Mouse (Mus musculus): ENCODE measurements around the gene Cdcp2. TPM values are rescaled to one million over a fixed set of nuclear protein-coding genes. Genes with fewer than 3 reads are reported as not detected.

The Cdcp2 gene
- polyA plus RNA-seq, 1 experiment from 2014 or later: 0.06 TPM

DNA sequence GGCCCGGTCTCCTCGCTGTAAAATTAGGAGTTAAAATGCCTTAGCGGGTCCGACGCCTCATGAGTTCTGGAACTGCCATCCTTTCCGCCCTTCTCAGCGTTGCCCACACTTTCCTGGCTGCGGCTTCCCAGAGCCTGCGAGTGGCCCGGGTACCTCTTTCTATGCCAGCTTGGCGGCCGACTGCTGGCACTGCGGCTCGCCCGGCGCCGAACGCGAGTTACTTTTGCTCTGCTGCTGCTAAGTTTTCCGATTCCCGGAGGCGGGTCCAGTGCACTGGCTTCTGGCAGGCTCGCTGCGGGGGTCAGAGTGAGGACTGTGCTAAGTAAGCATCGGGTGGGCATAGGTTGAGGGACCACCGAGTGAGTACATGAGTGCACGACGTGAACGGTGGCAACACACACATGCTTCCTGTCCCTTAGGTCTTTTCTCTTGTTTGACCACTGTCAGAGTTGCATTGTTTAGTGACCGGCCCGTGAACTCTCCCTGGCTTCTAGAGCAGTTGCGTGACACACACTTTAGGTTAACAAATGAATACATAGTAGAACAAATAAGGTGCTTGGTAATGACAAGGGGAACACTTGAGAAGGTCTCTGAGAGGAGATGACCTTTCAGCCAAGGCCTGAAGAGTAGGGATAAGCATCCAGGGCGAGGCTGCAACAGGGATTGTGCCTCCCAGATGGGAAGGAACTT, 29.4 kb upstream of the Cdcp2 start:
- WGBS: 4% methylated on average over 33 of the region's 33 CpGs
- DNase-seq (ENCODE audit: extremely low spot score, low spot score): peak; percentile 52
- Histone ChIP-seq H3K27ac (peak overlapping the region; percentile 92), H3K9me3 (no peaks in the 10 kb centered on the region), H3K4me1 (peaks cover 30% of the 10 kb centered on the region), H3K27me3 (ENCODE audit: poor library complexity, severe bottlenecking) (peaks cover 5% of the 10 kb centered on the region; the same call in 1 of the 2 replicates), H3K36me3 (replicated peaks) (peaks cover 27% of the 10 kb centered on the region), H3K4me3 (peak overlapping the region; percentile 96)

DNA sequence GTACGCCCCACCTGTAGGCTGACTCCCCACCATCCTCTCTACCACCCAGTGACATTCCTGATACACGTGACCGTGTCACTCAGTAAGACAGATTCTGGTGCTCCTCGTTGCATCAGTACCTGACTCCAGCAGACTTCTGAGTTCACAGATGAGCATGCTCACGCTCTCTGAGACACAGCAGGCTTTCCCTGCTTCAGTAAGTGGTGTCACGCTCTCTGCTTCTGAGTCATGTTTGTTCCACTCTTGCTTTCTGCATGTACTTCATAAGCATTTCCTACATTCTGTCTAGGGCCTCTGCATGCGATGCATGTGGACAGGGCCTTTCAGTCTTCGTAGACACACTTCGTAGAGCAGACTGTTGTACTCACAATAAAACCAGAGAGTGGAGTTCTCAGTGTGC, 24.3 kb upstream of the Cdcp2 start:
- WGBS: 88% methylated on average over 9 of the region's 9 CpGs
- peaks cover 19% of the 10 kb centered on the region for H3K4me1 ChIP-seq
- H3K36me3 ChIP-seq (replicated peaks): no peaks in the 10 kb centered on the region
- H3K27ac ChIP-seq: no peak overlapping the region
- H3K9me3 ChIP-seq: no peaks in the 10 kb centered on the region
- no peak overlapping the region for H3K4me3 ChIP-seq
- no peak for DNase-seq (ENCODE audit: extremely low spot score, low spot score)
- peaks cover 5% of the 10 kb centered on the region; the same call in 1 of the 2 replicates for H3K27me3 ChIP-seq (ENCODE audit: poor library complexity, severe bottlenecking)

DNA sequence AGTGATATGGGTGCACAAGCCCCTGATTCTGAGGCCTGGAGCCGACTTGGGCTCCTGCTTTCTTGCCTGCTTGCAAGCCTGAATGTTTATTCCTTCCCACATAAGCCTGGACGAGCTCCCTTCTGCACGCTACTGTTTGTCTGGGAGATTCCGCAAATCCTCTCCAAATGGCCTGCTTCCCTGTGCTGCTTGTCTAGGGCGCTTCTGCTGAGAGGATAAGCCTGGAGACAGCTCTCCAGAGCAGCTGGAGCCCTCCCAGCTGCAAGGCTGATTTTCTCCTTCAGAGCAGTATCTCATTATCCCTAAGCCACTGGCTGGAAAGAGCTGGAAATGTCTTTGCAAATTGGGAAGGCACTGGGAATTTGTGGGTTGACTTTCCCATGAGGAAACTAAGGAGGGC, 21.2 kb upstream of the Cdcp2 start:
- WGBS: 61% methylated on average over 5 of the region's 5 CpGs

DNA sequence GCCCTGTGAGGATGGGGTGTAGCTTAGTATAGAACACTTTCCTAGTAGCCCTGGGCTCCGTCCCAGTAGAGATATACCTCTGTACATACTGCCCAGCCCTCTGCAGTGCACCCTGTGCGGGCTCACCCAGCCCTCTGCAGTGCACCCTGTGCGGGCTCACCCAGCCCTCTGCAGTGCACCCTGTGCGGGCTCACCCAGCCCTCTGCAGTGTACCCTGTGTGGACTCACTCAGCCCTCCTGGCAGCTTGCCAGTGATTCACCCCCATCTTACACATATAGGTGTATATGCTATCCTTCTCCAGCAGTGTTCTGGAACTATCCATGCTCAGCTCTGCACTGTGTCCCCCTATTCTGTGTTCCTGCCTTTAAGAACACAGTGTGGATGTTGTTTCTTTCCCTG, 17.8 kb upstream of the Cdcp2 start:
- 96% methylated on average over 4 of the region's 4 CpGs for WGBS
- no peak for DNase-seq (ENCODE audit: extremely low spot score, low spot score)
- Histone ChIP-seq H3K36me3 (replicated peaks) (no peaks in the 10 kb centered on the region), H3K4me1 (peaks cover 34% of the 10 kb centered on the region), H3K27ac (0 out of 2 replicates have a peak overlapping the region, but pooled peaks have one; percentile 2), H3K4me3 (no peak overlapping the region), H3K9me3 (no peaks in the 10 kb centered on the region), H3K27me3 (ENCODE audit: poor library complexity, severe bottlenecking) (no peaks in the 10 kb centered on the region)

More for the DNA sequence above, 21.2 kb upstream of the Cdcp2 start:
- no peak overlapping the region for H3K4me3 ChIP-seq
- peaks cover 7% of the 10 kb centered on the region for H3K4me1 ChIP-seq
- no peaks in the 10 kb centered on the region for H3K27me3 ChIP-seq (ENCODE audit: poor library complexity, severe bottlenecking)
- H3K36me3 ChIP-seq (replicated peaks): no peaks in the 10 kb centered on the region
- H3K9me3 ChIP-seq: no peaks in the 10 kb centered on the region
- H3K27ac ChIP-seq: no peak overlapping the region
- DNase-seq (ENCODE audit: extremely low spot score, low spot score): no peak

DNA sequence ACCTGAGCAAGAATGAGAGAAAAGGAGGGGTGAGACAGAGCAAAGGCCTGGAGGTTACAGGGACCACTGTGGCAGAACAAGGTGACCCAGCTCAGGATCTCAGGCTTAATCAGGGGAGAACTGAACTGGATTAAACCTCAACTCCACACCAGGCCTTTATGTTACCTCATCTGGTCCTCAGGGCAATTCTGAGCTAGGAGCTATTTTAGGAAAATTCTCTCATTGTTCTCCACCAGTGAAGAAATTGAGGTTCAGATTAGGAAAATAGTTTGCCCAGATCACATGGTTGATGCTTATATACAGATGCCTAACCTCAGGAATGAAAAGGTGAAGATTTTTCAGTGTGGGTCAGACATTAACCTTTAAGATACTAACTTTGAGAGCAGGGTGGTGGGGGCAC, 17.0 kb upstream of the Cdcp2 start:
- no peak for DNase-seq (ENCODE audit: extremely low spot score, low spot score)
- Histone ChIP-seq H3K27ac (no peak overlapping the region), H3K4me1 (peaks cover 43% of the 10 kb centered on the region)

DNA sequence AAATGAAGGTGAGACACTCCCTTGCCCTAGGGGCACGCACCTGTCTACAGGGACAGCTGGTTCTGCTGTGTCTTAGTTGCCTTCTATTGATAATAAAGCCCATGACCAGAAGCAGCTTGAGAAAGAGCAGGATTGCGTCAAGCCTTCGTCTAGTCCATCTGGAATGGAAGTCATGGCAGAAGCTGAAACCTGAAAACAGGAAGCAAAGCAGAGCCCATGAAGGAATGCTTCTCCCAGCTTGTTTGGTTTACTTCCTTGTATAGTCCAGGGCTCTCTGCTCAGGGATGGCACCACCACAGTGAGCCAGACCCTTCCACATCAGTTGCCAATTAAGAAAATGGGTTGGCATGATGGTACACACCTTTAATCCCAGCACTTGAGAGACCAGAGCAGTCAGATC, 14.5 kb upstream of the Cdcp2 start:
- Histone ChIP-seq H3K4me1 (peaks cover 54% of the 10 kb centered on the region), H3K4me3 (no peak overlapping the region), H3K36me3 (replicated peaks) (no peaks in the 10 kb centered on the region), H3K9me3 (no peaks in the 10 kb centered on the region), H3K27me3 (ENCODE audit: poor library complexity, severe bottlenecking) (no peaks in the 10 kb centered on the region), H3K27ac (peak overlapping the region; percentile 63; the same call in 1 of the 2 replicates)
- 89% methylated on average over 3 of the region's 3 CpGs for WGBS
- DNase-seq (ENCODE audit: extremely low spot score, low spot score): no peak

More for the DNA sequence above, 17.0 kb upstream of the Cdcp2 start:
- Histone ChIP-seq H3K9me3 (no peaks in the 10 kb centered on the region), H3K36me3 (replicated peaks) (no peaks in the 10 kb centered on the region), H3K4me3 (no peak overlapping the region), H3K27me3 (ENCODE audit: poor library complexity, severe bottlenecking) (no peaks in the 10 kb centered on the region)

DNA sequence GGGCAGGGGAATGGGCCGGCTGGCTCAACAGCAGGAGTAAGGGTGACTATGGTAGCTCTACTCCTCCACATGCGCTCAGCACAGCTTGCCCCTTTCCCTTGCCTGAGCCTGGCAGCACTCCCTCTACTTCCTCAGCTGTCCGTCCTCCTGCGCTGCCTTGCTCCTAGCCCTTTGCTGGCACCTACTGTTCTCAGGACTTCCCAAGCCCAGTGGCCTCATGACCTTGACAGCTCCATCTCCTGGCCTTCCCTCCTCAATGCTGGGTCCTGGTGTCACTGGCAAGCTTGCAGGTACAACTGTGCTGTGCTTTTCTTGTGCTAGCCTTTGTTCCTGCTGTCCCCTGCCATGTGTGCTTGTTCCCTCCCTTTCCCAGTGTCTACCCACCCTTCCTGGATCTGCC, 13.6 kb upstream of the Cdcp2 start:
- H3K36me3 ChIP-seq (replicated peaks): no peaks in the 10 kb centered on the region
- H3K27me3 ChIP-seq (ENCODE audit: poor library complexity, severe bottlenecking): no peaks in the 10 kb centered on the region
- WGBS: 95% methylated on average over 4 of the region's 4 CpGs
- no peak for DNase-seq (ENCODE audit: extremely low spot score, low spot score)
- peak overlapping the region; percentile 91 for H3K27ac ChIP-seq
- H3K4me3 ChIP-seq: no peak overlapping the region
- peaks cover 57% of the 10 kb centered on the region for H3K4me1 ChIP-seq
- no peaks in the 10 kb centered on the region for H3K9me3 ChIP-seq

DNA sequence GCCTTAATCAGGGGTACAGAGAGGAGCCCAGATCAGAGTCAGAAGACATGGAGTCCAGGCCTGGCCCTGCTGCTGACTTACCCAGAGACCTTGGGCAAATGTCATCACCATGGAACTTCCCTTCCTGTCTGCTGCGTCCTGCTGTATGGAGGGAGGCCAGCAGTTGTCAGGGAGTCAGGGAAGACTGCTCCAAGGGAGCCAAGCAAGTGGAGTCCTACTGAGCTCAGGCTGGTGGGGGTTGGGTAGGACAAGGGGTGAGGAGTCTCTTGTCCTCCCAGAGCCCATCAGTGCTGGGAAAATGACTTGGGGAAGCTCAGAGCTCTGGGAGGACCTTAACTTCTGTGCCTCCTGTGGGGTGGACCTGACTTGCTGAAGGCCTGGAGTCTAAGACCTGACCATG, 12.3 kb upstream of the Cdcp2 start:
- Histone ChIP-seq H3K4me3 (peak overlapping the region; percentile 29), H3K27ac (peak overlapping the region; percentile 91), H3K4me1 (peaks cover 59% of the 10 kb centered on the region), H3K9me3 (no peaks in the 10 kb centered on the region), H3K36me3 (replicated peaks) (no peaks in the 10 kb centered on the region), H3K27me3 (ENCODE audit: poor library complexity, severe bottlenecking) (no peaks in the 10 kb centered on the region)
- peak; percentile 35 for DNase-seq (ENCODE audit: extremely low spot score, low spot score)
- WGBS: 46% methylated on average over 1 of the region's 1 CpGs

DNA sequence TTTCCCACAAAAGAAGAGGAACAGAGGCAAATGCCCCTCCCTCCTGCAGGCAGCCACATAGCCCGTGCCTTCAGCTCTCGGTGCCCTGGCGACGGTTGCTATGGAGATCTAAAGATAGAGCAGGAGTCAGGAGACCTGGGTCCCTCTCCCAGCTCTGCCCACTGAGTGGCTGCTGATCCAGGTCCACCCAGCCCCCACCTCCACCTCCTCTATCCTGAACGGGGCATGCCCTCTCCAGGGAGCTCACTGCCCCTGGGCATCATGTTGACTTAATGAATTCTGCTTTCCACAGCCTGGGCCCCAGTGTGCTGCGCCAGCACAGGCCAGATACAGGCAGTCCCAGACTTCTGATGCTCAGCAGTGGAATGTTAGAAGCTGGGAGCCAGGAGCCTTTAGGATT, 11.8 kb upstream of the Cdcp2 start:
- 5% methylated on average over 6 of the region's 6 CpGs for WGBS
- Histone ChIP-seq H3K4me3 (peak overlapping the region; percentile 29), H3K27ac (peak overlapping the region; percentile 91), H3K36me3 (replicated peaks) (no peaks in the 10 kb centered on the region), H3K4me1 (peaks cover 59% of the 10 kb centered on the region), H3K27me3 (ENCODE audit: poor library complexity, severe bottlenecking) (no peaks in the 10 kb centered on the region), H3K9me3 (no peaks in the 10 kb centered on the region)
- DNase-seq (ENCODE audit: extremely low spot score, low spot score): peak; percentile 84

DNA sequence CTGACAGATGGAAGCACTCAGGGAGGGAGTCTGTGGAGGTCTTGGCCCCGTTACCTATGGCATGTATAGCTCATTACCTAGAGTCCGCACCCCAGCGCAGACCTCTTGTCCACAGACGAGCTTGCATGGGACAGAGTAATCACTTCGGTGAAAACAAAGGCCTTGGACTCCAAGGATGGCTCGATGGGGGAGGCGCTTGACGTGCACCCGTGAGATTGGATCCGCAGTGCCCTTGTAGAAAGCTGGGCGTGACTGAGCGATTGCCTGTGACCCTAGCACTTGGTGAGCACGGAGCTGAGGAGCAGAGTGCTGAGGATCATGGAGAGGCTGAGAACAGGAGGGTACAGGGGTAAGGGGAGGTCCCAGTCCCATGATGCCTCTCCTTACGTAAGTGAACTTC, 5.0 kb upstream of the Cdcp2 start:
- no peak for DNase-seq (ENCODE audit: extremely low spot score, low spot score)
- Histone ChIP-seq H3K36me3 (replicated peaks) (no peaks in the 10 kb centered on the region), H3K27me3 (ENCODE audit: poor library complexity, severe bottlenecking) (no peaks in the 10 kb centered on the region), H3K4me1 (peaks cover 50% of the 10 kb centered on the region), H3K4me3 (no peak overlapping the region), H3K9me3 (no peaks in the 10 kb centered on the region), H3K27ac (peak overlapping the region; percentile 36; the same call in 1 of the 2 replicates)
- WGBS: 87% methylated on average over 14 of the region's 14 CpGs

DNA sequence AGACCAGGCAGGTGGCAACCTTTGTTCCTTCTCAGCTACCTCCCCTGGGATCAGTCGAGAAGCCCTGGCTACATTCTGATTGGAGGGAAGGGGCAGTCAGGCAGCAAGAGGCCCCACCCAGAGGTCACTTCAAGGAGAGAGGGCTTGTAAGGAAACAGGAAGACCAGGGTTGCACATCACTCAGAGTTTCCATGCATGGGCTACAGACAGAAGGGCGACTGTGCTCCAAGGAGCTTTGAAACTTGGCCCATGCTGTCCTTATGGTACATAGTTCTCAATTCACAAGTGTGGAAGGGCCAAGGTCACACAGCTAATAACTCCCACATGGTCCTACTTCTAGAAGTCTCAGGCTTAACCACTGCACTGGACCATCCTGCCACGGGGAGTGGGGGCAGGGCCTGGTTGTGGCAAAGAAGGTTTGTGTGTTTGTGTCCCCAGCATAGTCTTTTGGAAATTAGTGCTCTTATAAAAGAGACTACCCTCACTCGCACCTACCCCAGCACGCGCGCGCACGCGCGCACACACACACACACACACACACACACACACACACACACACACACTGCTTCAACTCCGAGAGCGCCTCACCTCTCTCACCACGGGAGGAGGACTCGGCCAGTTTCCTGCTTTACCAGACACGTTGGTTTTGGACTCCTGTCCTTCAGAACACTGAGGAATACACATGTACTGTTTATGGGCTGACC, 2.1 kb upstream of the Cdcp2 start:
- no peaks in the 10 kb centered on the region for H3K36me3 ChIP-seq (replicated peaks)
- 81% methylated on average over 16 of the region's 16 CpGs for WGBS
- H3K27ac ChIP-seq: peak overlapping the region; percentile 48; the same call in 1 of the 2 replicates
- 0 out of 2 replicates have a peak, but pooled peaks cover 5% of the 10 kb centered on the region for H3K27me3 ChIP-seq (ENCODE audit: poor library complexity, severe bottlenecking)
- no peaks in the 10 kb centered on the region for H3K9me3 ChIP-seq
- DNase-seq (ENCODE audit: extremely low spot score, low spot score): no peak
- peaks cover 70% of the 10 kb centered on the region for H3K4me1 ChIP-seq
- no peak overlapping the region for H3K4me3 ChIP-seq

DNA sequence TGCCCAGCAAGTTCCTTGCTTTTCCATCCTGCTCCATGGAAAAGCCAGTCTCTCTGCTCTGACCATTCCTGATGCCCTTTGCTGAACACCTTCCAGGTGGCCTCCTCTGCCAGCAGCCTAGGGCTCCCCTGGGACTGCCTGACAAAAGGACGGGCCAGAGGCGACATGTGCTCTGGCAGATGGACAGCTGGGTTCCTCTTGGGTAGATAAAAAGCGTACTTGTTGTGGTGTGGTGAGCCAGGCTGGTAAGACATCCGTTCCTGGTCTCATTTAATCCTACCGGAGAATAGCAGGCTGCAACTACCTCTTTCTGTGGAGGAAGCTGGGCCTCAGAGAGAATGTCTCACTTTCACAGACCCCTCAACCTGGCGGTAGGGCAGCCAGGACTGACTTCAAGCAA, 648 bp upstream of the Cdcp2 start:
- Histone ChIP-seq H3K4me3 (no peak overlapping the region), H3K27me3 (ENCODE audit: poor library complexity, severe bottlenecking) (0 out of 2 replicates have a peak, but pooled peaks cover 5% of the 10 kb centered on the region), H3K4me1 (peaks cover 70% of the 10 kb centered on the region), H3K27ac (peak overlapping the region; percentile 62), H3K36me3 (replicated peaks) (no peaks in the 10 kb centered on the region), H3K9me3 (no peaks in the 10 kb centered on the region)
- DNase-seq (ENCODE audit: extremely low spot score, low spot score): no peak
- WGBS: 37% methylated on average over 6 of the region's 6 CpGs

DNA sequence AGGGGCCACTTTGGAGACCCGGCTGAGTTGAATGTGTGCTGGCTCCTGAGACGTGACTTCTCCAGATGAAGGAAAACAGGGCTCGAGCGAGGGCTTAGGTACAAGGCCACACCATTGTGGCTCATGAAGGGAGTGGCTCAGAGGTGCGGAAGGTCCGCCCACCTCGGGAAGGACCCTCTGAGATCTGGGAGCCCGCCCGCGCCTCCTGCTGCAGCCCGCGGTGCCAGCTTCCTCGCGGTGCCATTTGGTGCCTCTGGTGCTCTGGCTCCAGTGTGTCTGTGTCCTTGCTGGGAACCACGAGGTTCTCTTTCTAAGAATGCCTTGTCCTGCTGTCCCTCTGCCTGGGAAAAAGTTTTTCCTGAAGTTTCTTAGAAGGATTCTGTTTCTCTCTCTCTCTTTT, 1.2 kb downstream of the Cdcp2 start:
- Histone ChIP-seq H3K4me1 (peaks cover 70% of the 10 kb centered on the region), H3K27ac (peak overlapping the region; percentile 62), H3K27me3 (ENCODE audit: poor library complexity, severe bottlenecking) (0 out of 2 replicates have a peak, but pooled peaks cover 5% of the 10 kb centered on the region), H3K9me3 (no peaks in the 10 kb centered on the region), H3K36me3 (replicated peaks) (no peaks in the 10 kb centered on the region), H3K4me3 (no peak overlapping the region)
- 64% methylated on average over 15 of the region's 15 CpGs for WGBS
- no peak for DNase-seq (ENCODE audit: extremely low spot score, low spot score)
